Mouse (Mus musculus) hindbrain, postnatal 0 days (tissue): ENCODE data around the gene Slc51b. TPM values are rescaled to one million over a fixed set of nuclear protein-coding genes. Genes with fewer than 3 reads are reported as not detected.

Experiments used
- ATAC-seq: fragments of 200-750 bp; cut with Nextera tagmentation; 2 replicates; pipeline ENCODE4 v1.8.0; 2017; ENCODE audit warnings: mild to moderate bottlenecking, moderate TSS enrichment, moderate library complexity
- DNase-seq: peaks from one replicate; pipeline ENCODE4 v3.0.0-alpha.2; 2015; ENCODE audit warnings: low spot score
- H3K27ac ChIP-seq: fragments of 300-500 bp; sonication (generic); 2 replicates; pipeline ENCODE4 v1.5.1; 2014; ENCODE audit warnings: mild to moderate bottlenecking
- H3K27me3 ChIP-seq: fragments of 300-500 bp; sonication (generic); 2 replicates; pipeline ENCODE4 v1.6.1; 2014; ENCODE audit warnings: low read length, mixed read lengths; ENCODE audit not compliant: insufficient read depth
- H3K36me3 ChIP-seq: fragments of 300-500 bp; sonication (generic); 2 replicates; pipeline ENCODE4 v1.6.1; 2014; ENCODE audit warnings: low read length, mixed read lengths; ENCODE audit not compliant: insufficient read depth
- H3K4me1 ChIP-seq: fragments of 300-500 bp; sonication (generic); 2 replicates; pipeline ENCODE4 v1.6.1; 2014; ENCODE audit warnings: antibody characterized with exemption, low read length, mixed read lengths; ENCODE audit not compliant: insufficient read depth
- H3K4me2 ChIP-seq: fragments of 300-500 bp; sonication (generic); 2 replicates; pipeline ENCODE4 v1.6.1; 2014; ENCODE audit warnings: low read depth, mild to moderate bottlenecking, low read length, moderate library complexity, mixed read lengths
- H3K4me3 ChIP-seq: fragments of 300-500 bp; sonication (generic); 2 replicates; pipeline ENCODE4 v1.5.1; 2014; ENCODE audit warnings: low read length
- H3K9ac ChIP-seq: fragments of 300-500 bp; sonication (generic); replicated peaks from 2 replicates; pipeline ENCODE4 v1.6.1; 2014; ENCODE audit warnings: mild to moderate bottlenecking, low read length, moderate library complexity, mixed read lengths
- H3K9me3 ChIP-seq: fragments of 300-500 bp; sonication (generic); 2 replicates; pipeline ENCODE4 v1.6.1; 2016; ENCODE audit warnings: low read length, mixed read lengths
- CTCF ChIP-seq: IDR thresholded peaks from 2 replicates; pipeline ENCODE4 v1.5.1; 2016; ENCODE audit warnings: antibody characterized with exemption, control low read depth, low read depth
- WGBS: fragments of 180-500 bp; shearing (Covaris S2); extraction: QIAGEN DNeasy Blood & Tissue Kit; methylation state at CpG from one replicate; pipeline ENCODE4 v1.1.7; 2014; 5-methylcytosine and 5-hydroxymethylcytosine counted together
- polyA plus RNA-seq: library from polyadenylated mRNA; unstranded; fragments of >200 nt; fragmentation: Nextera tagmentation; extraction: Ambion mirVana; gene quantifications from 2 replicates; pipeline ENCODE4 v1.2.1, GENCODE M21; 2015
- total RNA-seq: library from RNA; depleted of rRNA; stranded (reverse); fragments of >200 nt; gene quantifications from 2 replicates; pipeline ENCODE4 v1.2.3, GENCODE M21; 2014

Slc51b gene
- total and polyA plus RNA-seq, 2 experiments from 2014 or later = not detected

DNA sequence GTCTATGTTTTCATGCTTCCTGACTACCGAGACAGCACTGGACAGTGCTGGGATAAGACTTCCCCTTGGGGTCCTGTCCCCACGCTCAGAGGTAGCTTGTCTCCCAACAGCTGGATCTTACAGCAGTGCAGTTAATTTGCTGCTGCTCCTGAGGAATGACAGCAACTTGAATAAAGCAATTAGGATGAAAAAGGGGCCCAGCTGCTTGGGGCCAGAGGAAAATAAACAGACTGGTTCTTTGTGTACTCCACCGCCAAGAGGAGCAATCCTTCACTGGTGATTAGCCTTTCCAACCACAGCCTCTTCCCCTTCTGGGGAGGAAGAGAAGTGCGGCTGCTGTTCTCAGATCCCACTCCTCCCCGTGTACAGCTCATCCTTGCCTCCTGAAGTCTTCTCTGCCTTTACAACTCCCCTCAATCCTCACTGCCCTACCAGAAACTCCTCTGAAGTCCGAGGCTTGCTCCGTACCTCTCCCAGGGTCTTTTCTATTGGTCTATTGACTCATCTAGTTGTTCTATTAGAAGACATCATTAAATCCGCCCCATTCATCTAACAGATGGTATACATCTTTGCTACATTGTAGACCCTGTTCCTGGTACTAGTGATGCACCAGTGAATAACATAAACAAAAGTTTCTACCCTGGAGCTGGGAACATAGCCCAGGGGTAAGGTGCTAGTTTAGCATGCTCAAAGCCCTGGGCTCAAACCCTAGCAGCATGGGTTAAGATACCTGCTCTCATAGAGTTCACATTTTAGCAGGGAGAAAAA lies 36.2 kb downstream of the Slc51b start:
- Histone ChIP-seq H3K27ac (no peak overlapping the region), H3K27me3 (peaks cover 16% of the 10 kb centered on the region), H3K36me3 (no peaks in the 10 kb centered on the region), H3K4me3 (no peak overlapping the region), H3K4me1 (no peaks in the 10 kb centered on the region; the same call in 1 of the 2 replicates), H3K9ac (no peak overlapping the region), H3K9me3 (no peaks in the 10 kb centered on the region), H3K4me2 (no peak overlapping the region)
- peak; percentile 54 for TF ChIP-seq CTCF
- ATAC-seq (no peak), DNase-seq (peak; percentile 23)
- WGBS = 37% methylated on average over 8 of the region's 8 CpGs

DNA sequence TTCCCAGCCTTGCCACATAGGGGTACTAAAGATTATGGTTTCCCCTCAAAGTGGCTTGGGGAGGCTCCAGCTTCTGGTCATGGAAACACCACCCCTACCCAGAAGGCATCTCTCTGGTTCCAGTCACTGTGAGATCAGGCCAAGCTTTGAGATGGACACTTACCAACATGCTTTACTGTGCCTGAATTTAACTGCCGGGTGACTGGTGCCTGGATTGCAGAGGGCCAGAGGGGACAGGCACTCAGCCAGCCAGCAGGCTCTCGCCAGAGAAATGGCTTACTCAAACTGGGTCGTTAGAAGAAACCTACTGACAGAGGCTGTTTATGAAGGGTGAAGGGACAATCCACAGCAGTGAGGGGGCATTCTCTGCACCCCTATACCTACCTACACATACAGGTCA lies 38.5 kb downstream of the Slc51b start:
- TF ChIP-seq CTCF = no peak
- no peak overlapping the region for H3K9ac ChIP-seq
- DNase-seq (no peak), ATAC-seq (no peak)
- H3K27me3 ChIP-seq = no peaks in the 10 kb centered on the region
- no peaks in the 10 kb centered on the region for H3K4me1 ChIP-seq
- WGBS = 39% methylated on average over 3 of the region's 3 CpGs
- no peak overlapping the region for H3K4me3 ChIP-seq
- H3K27ac ChIP-seq = no peak overlapping the region
- H3K9me3 ChIP-seq = no peaks in the 10 kb centered on the region
- no peak overlapping the region for H3K4me2 ChIP-seq
- H3K36me3 ChIP-seq = no peaks in the 10 kb centered on the region

DNA sequence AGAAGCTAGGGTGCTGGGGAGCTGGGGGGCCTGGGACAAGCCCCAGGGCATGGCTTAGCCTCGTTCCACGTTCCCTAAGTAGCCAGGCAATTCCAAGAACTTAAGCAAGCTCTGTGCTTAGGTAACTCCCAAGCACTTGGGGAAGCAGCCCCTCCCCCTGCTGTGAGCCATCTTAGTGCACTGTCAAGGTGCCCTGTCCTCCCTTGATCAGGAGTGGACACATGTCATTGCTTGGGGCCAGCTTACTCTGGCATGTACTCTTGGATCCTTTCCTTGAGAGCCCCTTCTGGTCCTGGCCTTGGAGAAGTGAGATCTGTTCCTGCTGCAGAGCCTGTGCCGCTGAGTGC lies 40.0 kb downstream of the Slc51b start:
- no peaks in the 10 kb centered on the region for H3K36me3 ChIP-seq
- H3K9ac ChIP-seq = no peak overlapping the region
- no peak for TF ChIP-seq CTCF
- H3K4me2 ChIP-seq = no peak overlapping the region
- H3K4me3 ChIP-seq = no peak overlapping the region
- H3K27me3 ChIP-seq = no peaks in the 10 kb centered on the region
- ATAC-seq = no peak
- DNase-seq = no peak
- no peaks in the 10 kb centered on the region for H3K4me1 ChIP-seq
- no peaks in the 10 kb centered on the region for H3K9me3 ChIP-seq
- 62% methylated on average over 3 of the region's 3 CpGs for WGBS
- no peak overlapping the region for H3K27ac ChIP-seq

DNA sequence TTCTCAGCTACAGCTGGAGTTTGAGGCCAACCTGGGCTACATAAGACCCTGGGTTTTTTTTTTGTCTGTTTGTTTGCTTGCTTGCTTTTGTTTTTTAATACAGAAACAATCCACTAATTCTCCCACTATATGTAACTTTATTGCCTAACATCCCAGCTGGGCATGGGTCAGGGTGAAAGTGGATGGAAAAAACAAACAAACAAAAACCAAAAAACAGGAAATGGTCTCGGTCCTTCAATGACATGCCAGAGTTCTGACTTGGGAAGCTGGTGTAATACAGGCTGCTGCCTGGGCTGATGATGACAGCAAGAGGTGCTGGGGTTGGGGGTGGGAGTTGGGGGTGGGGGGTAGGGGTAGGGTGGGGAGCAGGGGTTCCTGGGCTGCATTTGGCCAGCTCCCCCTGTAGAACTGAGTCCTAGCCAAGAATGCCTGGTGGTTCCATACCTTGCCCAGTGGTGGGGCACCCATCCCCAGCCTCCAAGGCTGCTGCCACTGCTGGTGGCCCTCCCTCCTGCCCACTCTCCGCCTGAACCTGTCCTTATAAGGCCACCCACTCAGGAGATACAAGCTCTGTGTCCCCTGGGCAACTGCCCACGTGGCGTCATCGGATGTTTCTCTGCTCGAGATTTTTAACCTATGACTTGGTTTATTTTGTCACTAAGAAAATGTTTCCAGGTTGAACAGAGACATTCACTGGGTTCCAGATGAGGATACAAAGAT lies 40.6 kb downstream of the Slc51b start:
- H3K36me3 ChIP-seq = no peaks in the 10 kb centered on the region; the same call in 1 of the 2 replicates
- no peak overlapping the region for H3K27ac ChIP-seq
- ATAC-seq (no peak), DNase-seq (no peak)
- no peaks in the 10 kb centered on the region for H3K9me3 ChIP-seq
- H3K4me3 ChIP-seq = no peak overlapping the region
- H3K4me2 ChIP-seq = no peak overlapping the region
- no peaks in the 10 kb centered on the region for H3K4me1 ChIP-seq
- H3K9ac ChIP-seq = no peak overlapping the region
- 68% methylated on average over 6 of the region's 6 CpGs for WGBS
- no peaks in the 10 kb centered on the region for H3K27me3 ChIP-seq
- no peak for TF ChIP-seq CTCF

DNA sequence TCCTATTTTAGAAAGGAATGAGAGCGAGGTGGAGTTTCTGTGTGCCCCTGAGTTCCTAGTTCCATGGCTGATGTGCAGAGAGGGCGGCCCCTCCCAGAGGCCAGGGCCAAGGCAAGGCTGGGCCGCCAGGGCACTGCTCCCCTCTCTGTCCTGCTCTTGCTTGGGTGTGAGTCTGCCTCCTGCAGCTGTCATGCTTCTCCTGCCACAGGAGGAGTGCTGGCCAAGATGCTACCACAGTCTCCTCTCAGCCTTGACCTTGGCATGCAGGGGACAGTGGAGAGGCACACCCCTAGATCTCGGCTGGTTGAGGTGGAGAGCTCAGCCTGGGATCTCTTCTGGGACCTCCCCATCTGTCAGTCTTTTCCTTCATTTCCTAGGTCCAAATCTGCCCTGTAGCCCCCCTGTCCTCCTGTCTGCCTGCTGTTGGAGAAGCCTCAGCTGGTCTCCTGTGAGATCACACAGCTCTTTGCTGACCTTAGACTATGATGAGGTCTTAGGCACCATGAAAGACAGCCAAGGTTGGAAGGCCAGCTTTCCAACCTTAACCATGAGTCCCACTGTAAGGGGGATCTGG lies 41.7 kb downstream of the Slc51b start:
- no peaks in the 10 kb centered on the region for H3K27me3 ChIP-seq
- no peak overlapping the region for H3K4me2 ChIP-seq
- H3K4me1 ChIP-seq = no peaks in the 10 kb centered on the region
- no peak for TF ChIP-seq CTCF
- DNase-seq (no peak), ATAC-seq (no peak)
- no peak overlapping the region for H3K9ac ChIP-seq
- H3K9me3 ChIP-seq = no peaks in the 10 kb centered on the region
- no peaks in the 10 kb centered on the region; the same call in 1 of the 2 replicates for H3K36me3 ChIP-seq
- H3K27ac ChIP-seq = no peak overlapping the region
- WGBS = 73% methylated on average over 4 of the region's 4 CpGs
- no peak overlapping the region for H3K4me3 ChIP-seq

DNA sequence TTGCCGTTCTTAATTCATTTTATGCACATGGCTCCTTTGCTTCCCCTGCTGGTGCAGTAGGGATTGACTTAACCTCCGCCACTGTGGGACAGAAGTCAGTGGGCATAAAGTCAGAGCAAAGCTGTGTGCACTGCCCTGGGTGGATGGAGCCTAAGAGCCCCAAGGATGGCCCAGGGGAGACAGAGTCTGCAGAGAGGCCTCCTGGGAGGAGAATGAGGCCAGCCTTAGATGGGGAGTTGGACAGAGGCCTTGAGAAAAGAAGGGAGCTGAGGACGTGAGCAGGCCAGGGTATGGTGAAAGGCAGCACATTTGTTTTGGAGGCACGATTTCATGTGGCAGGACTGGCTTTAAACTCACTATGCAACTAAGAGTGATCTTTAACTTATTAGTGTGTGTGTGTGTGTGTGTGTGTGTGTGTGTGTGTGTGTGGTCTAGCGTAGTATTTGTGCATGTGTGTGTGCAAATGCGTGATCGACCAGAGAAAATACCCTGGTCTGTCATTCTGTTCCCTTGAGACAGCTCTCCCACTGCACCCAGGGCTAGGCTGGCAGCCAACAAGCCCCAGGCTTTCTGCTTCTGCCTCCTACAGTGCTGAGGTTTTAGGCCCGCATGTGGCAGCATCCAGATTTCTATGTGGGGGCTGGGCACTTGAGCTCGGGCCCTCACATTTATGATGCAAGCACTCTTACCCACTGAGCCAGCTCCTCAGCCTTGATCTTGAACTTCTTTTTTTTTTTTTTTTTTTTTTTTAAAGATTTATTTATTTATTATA lies 47.4 kb downstream of the Slc51b start:
- no peak overlapping the region for H3K27ac ChIP-seq
- H3K36me3 ChIP-seq = peaks cover 12% of the 10 kb centered on the region; the same call in 1 of the 2 replicates
- no peak for TF ChIP-seq CTCF
- H3K9ac ChIP-seq = no peak overlapping the region
- ATAC-seq = no peak
- H3K4me1 ChIP-seq = no peaks in the 10 kb centered on the region
- no peak for DNase-seq
- H3K4me3 ChIP-seq = no peak overlapping the region
- H3K4me2 ChIP-seq = no peak overlapping the region
- H3K9me3 ChIP-seq = no peaks in the 10 kb centered on the region
- WGBS = 68% methylated on average over 9 of the region's 9 CpGs
- no peaks in the 10 kb centered on the region for H3K27me3 ChIP-seq
